Mouse (Mus musculus) CH12.LX (cell line): Measurements from ENCODE around the gene Fscn1. TPM values are rescaled to one million over a fixed set of nuclear protein-coding genes. Genes with fewer than 3 reads are reported as not detected.

ENCODE experiments used
- DNase-seq: peaks from one replicate; pipeline ENCODE4 v3.0.0-alpha.2; 2013; ENCODE audit errors: extremely low read depth
- H3K27ac ChIP-seq: 2 replicates; pipeline ENCODE4 v1.5.1; 2012; ENCODE audit warnings: low read depth, mild to moderate bottlenecking, control low read depth, moderate library complexity; ENCODE audit not compliant: insufficient read depth
- H3K27me3 ChIP-seq: replicated peaks from 2 replicates; pipeline ENCODE3; 2012; ENCODE audit warnings: inconsistent platforms
- H3K36me3 ChIP-seq, 2 experiments: replicated peaks in 1 of 2; 2 replicates each; pipeline versions ENCODE3 to v1.6.1; 2012; ENCODE audit warnings: inconsistent platforms in 1 of 2, low read length in 1 of 2, mild to moderate bottlenecking in 1 of 2, mixed read lengths in 1 of 2, moderate library complexity in 1 of 2; ENCODE audit not compliant: control insufficient read depth in 1 of 2, insufficient read depth in 1 of 2
- H3K4me1 ChIP-seq, 2 experiments: 2 replicates each; pipeline ENCODE4 v1.6.1; 2012; ENCODE audit warnings: inconsistent platforms in 1 of 2, moderate library complexity in 1 of 2; ENCODE audit not compliant: insufficient read depth in 2 of 2, control insufficient read depth in 1 of 2
- H3K4me2 ChIP-seq: 2 replicates; pipeline ENCODE4 v1.6.1; 2012; ENCODE audit warnings: low read depth, mild to moderate bottlenecking, control low read depth; ENCODE audit not compliant: poor library complexity, insufficient read depth, severe bottlenecking
- H3K4me3 ChIP-seq, 3 experiments: fragments of 150-350 bp in 1 of 3; sonication (generic) in 1 of 3; replicated peaks in 1 of 3; 2 replicates each; pipeline versions ENCODE3 to v1.5.1; 2011 to 2012; ENCODE audit warnings: low read depth in 2 of 3, low read length in 2 of 3, mild to moderate bottlenecking in 2 of 3, moderate library complexity in 2 of 3, control low read depth in 1 of 3, improper control_type of control experiment in 1 of 3, inconsistent platforms in 1 of 3, mixed read lengths in 1 of 3; ENCODE audit not compliant: poor library complexity in 1 of 3
- H3K79me2 ChIP-seq: replicated peaks from 2 replicates; pipeline ENCODE4 v1.6.1; 2012; ENCODE audit warnings: mild to moderate bottlenecking, moderate library complexity; ENCODE audit not compliant: control insufficient read depth, poor library complexity, insufficient read depth, severe bottlenecking; ENCODE audit errors: extremely low read depth
- H3K9ac ChIP-seq: 2 replicates; pipeline ENCODE4 v1.6.1; 2012; ENCODE audit warnings: low read depth, mild to moderate bottlenecking, control low read depth, moderate library complexity; ENCODE audit not compliant: insufficient read depth
- H3K9me3 ChIP-seq: replicated peaks from 2 replicates; pipeline ENCODE3; 2012; ENCODE audit warnings: low read length, inconsistent platforms, mixed read lengths
- CTCF ChIP-seq, 2 experiments: IDR thresholded peaks in 1 of 2; conservative IDR thresholded peaks in 1 of 2; 2 replicates each; pipeline ENCODE4 v1.5.1; 2011 to 2012; ENCODE audit warnings: low read depth in 2 of 2, low read length in 2 of 2, improper control_type of control experiment in 1 of 2, inconsistent platforms in 1 of 2, mild to moderate bottlenecking in 1 of 2, moderate library complexity in 1 of 2
- E2F4 ChIP-seq: IDR thresholded peaks from 2 replicates; pipeline ENCODE4 v1.6.1; 2011; ENCODE audit warnings: low read depth, low read length, improper control_type of control experiment; ENCODE audit not compliant: insufficient replicate concordance
- JUN ChIP-seq: IDR thresholded peaks from 2 replicates; pipeline ENCODE4 v1.6.1; 2011; ENCODE audit warnings: low read depth, mild to moderate bottlenecking, low read length, improper control_type of control experiment, moderate library complexity; ENCODE audit not compliant: insufficient read depth
- JUND ChIP-seq: conservative IDR thresholded peaks from 2 replicates; pipeline ENCODE4 v1.6.1; 2011; ENCODE audit warnings: low read depth, low read length, improper control_type of control experiment
- MAFK ChIP-seq: IDR thresholded peaks from 2 replicates; pipeline ENCODE4 v1.6.1; 2011; ENCODE audit warnings: low read length, improper control_type of control experiment; ENCODE audit not compliant: insufficient replicate concordance
- MAX ChIP-seq: IDR thresholded peaks from 2 replicates; pipeline ENCODE4 v1.6.1; 2011; ENCODE audit warnings: low read length, improper control_type of control experiment
- MEF2A ChIP-seq: IDR thresholded peaks from 2 replicates; pipeline ENCODE4 v1.6.1; 2014; ENCODE audit warnings: low read depth, mild to moderate bottlenecking, inconsistent platforms, low read length, improper control_type of control experiment, borderline replicate concordance
- MYC ChIP-seq: IDR thresholded peaks from 2 replicates; pipeline ENCODE4 v1.6.1; 2011; ENCODE audit warnings: low read depth, mild to moderate bottlenecking, improper control_type of control experiment, low read length
- POLR2AphosphoS2 ChIP-seq: IDR thresholded peaks from 2 replicates; pipeline ENCODE4 v1.6.1; 2011; ENCODE audit warnings: low read depth, low read length, improper control_type of control experiment
- SIN3A ChIP-seq: IDR thresholded peaks from 2 replicates; pipeline ENCODE4 v1.6.1; 2012; ENCODE audit warnings: low read length, improper control_type of control experiment, inconsistent platforms
- TBP ChIP-seq: conservative IDR thresholded peaks from 2 replicates; pipeline ENCODE4 v1.6.1; 2011; ENCODE audit warnings: low read depth, low read length, improper control_type of control experiment
- TCF12 ChIP-seq: IDR thresholded peaks from 2 replicates; pipeline ENCODE4 v1.6.1; 2014; ENCODE audit warnings: low read depth, mild to moderate bottlenecking, inconsistent platforms, low read length, improper control_type of control experiment
- USF1 ChIP-seq: IDR thresholded peaks from 2 replicates; pipeline ENCODE4 v1.6.1; 2014; ENCODE audit warnings: low read depth, mild to moderate bottlenecking, inconsistent platforms, low read length, improper control_type of control experiment
- USF2 ChIP-seq: conservative IDR thresholded peaks from 2 replicates; pipeline ENCODE4 v1.6.1; 2011; ENCODE audit warnings: low read depth, low read length, improper control_type of control experiment
- ZMIZ1 ChIP-seq: IDR thresholded peaks from 2 replicates; pipeline ENCODE4 v1.6.1; 2012; ENCODE audit warnings: low read depth, mild to moderate bottlenecking, inconsistent platforms, low read length, improper control_type of control experiment
- ZNF384 ChIP-seq: IDR thresholded peaks from 2 replicates; pipeline ENCODE4 v1.6.1; 2012; ENCODE audit warnings: low read depth, low read length, improper control_type of control experiment, inconsistent platforms
- dilution Hi-C: fragments of 300-500 bp; cut with MboI; formaldehyde crosslinking; loops from 2 replicates; pipeline ENCODE4 v1.14.3; 2020; ENCODE audit warnings: low sequenced_read_pairs; ENCODE audit not compliant: extremely low pct_unique_long_range_greater_than_20kb, extremely low pct_ligation_motif_present
- in situ Hi-C: fragments of 300-500 bp; cut with MboI; formaldehyde crosslinking; loops from 3 replicates; pipeline ENCODE4 v1.14.3; 2019; ENCODE audit warnings: low sequenced_read_pairs, low pct_ligation_motif_present, low pct_unique_long_range_greater_than_20kb, mixed read lengths
- polyA plus RNA-seq: library from polyadenylated mRNA; unstranded; fragments of >175 nt; gene quantifications from 2 replicates; pipeline ENCODE4 v1.2.1, GENCODE M21; 2012; ENCODE audit warnings: low read depth; ENCODE audit not compliant: insufficient read length
- total RNA-seq, 2 experiments: library from RNA; depleted of rRNA; stranded (reverse); fragments of 300-350 nt in 1 of 2; fragments of >200 nt in 1 of 2; gene quantifications; 2 replicates each; pipeline ENCODE4 v1.2.3; 2012 to 2014

Fscn1 gene
- total and polyA plus RNA-seq, 3 experiments, result 19.7 to 75.7 (median 65.3) TPM

- dilution Hi-C loops, result no loop called here
- Histone ChIP-seq H3K9me3 (peaks cover 6% of the 10 kb centered on the region), H3K27me3 (no peaks in the 10 kb centered on the region)
Observed at GRCm38 (mm10) chr5:142973971-142974370, 13.8 kb downstream of the Fscn1 start.

DNA sequence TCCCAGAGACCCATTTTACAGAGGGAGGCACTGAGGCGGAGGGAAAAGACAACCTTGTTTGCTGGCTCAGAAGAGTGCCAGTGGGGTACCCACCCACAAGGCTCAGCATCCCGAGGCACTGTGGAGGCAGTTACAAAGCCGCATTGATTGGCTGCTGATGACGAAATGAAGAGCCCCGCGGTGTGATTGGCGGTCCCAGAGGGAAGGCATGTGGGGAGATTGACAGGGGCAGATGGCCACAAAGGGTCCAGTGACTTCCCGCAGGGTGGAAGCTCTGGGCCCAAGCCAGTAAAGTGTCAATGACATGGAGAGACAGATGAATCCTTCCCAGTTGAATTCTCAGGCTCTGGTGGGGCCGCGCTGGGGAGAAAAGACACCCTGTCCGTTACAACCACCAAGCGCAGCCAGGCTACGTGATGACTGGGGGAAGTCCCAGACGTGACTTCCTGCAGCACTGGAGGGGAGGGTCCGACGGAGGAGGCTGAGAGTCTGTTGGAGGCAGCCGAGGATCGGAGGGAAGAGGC, 14.5 kb downstream of the Fscn1 start:
- Histone ChIP-seq H3K4me3 (no peak overlapping the region), H3K79me2 (no peaks in the 10 kb centered on the region), H3K27ac (no peak overlapping the region), H3K9me3 (peaks cover 6% of the 10 kb centered on the region), H3K27me3 (no peaks in the 10 kb centered on the region), H3K36me3 (peaks cover 21 to 41% of the 10 kb centered on the region in 2 experiments), H3K4me1 (peaks cover 5 to 11% of the 10 kb centered on the region in 2 experiments; a peak in 2 of 4 replicates), H3K9ac (no peak overlapping the region), H3K4me2 (no peak overlapping the region)
- DNase-seq, result no peak
- in situ Hi-C loops (no loop called here), dilution Hi-C loops (no loop called here)
- TF ChIP-seq CTCF (conservative IDR thresholded peaks at IDR 0.05 in 1 of 2, IDR thresholded peaks at IDR 0.05 in 1 of 2; ENCODE audit: low read depth in 2 of 2, low read length in 2 of 2), result no peak
- no peak for TF ChIP-seq TBP
- no peak for TF ChIP-seq ZNF384
- no peak for TF ChIP-seq ZMIZ1
- no peak for TF ChIP-seq POLR2AphosphoS2
- no peak for TF ChIP-seq JUN
- TF ChIP-seq USF1, result no peak
- no peak for TF ChIP-seq USF2
- no peak for TF ChIP-seq MAFK
- no peak for TF ChIP-seq JUND
- TF ChIP-seq MEF2A, result no peak

More at GRCm38 (mm10) chr5:142973971-142974370, 13.8 kb downstream of the Fscn1 start:
- Histone ChIP-seq H3K4me2 (no peak overlapping the region), H3K27ac (no peak overlapping the region), H3K4me3 (no peak overlapping the region), H3K79me2 (no peaks in the 10 kb centered on the region), H3K9ac (no peak overlapping the region), H3K36me3 (peaks cover 25 to 48% of the 10 kb centered on the region in 2 experiments), H3K4me1 (peaks cover 5 to 11% of the 10 kb centered on the region in 2 experiments; a peak in 2 of 4 replicates)
- TF ChIP-seq SIN3A (no peak), TCF12 (no peak), E2F4 (no peak), MAX (no peak), JUND (no peak), CTCF (conservative IDR thresholded peaks at IDR 0.05 in 1 of 2, IDR thresholded peaks at IDR 0.05 in 1 of 2; ENCODE audit: low read depth in 2 of 2, low read length in 2 of 2) (no peak), MEF2A (no peak), MYC (no peak)
- no peak for DNase-seq
- in situ Hi-C loops, result no loop called here
